Mouse (Mus musculus) olfactory bulb, adult 2 months (tissue): ENCODE data around the gene Ormdl3.
"Not testable (repeated sequence)": the region's sequence is repeated elsewhere in the genome, so short reads cannot be mapped to it uniquely, and the experiment has no call there.

Source experiments
- CTCF ChIP-seq: fragments of 200-500 bp; IDR thresholded peaks from 2 replicates; pipeline ENCODE4 v1.5.1; 2012; ENCODE audit warnings: low read depth, mild to moderate bottlenecking, low read length, moderate library complexity; ENCODE audit not compliant: insufficient read depth
- POLR2A ChIP-seq: fragments of 200-500 bp; IDR thresholded peaks from 2 replicates; pipeline ENCODE4 v1.6.1; 2012; ENCODE audit warnings: mild to moderate bottlenecking, low read depth, low read length, moderate library complexity; ENCODE audit not compliant: insufficient read depth

DNA sequence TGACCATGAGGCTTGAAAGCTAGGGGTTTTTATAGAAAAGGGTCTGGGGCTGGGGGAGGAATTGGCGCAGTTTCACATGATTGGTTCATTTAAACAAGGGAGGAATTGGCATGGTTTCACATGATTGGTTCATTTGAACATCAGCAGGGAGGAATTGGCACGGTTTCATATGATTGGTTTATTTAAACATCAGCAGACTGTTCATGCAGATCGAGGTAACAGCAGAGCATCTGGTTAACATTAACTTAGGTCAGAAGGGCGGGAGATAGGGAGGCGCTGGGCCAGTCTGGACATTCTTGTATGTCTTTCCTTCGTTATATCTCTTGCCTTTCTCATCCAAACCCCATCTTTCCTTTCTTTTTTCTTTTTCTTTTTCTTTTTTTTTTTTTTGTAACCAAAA is 36.8 kb upstream of the Ormdl3 start:
- not testable (repeated sequence) for TF ChIP-seq POLR2A, CTCF
